Mouse (Mus musculus): Measurements from ENCODE around the gene Hmcn1.

- TF ChIP-seq CTCF (IDR thresholded peaks at IDR 0.05; ENCODE audit: insufficient read depth, low read depth, low read length) (no peak), POLR2A (IDR thresholded peaks at IDR 0.05; ENCODE audit: insufficient read depth, low read depth, low read length) (no peak)
These were observed 387.1 kb downstream of the Hmcn1 start for GRCm38 (mm10) chr1:150606173-150606572.
